Mouse (Mus musculus) lung, postnatal 0 days (tissue): Measurements from ENCODE around the gene Rpl11. TPM values are rescaled to one million over a fixed set of nuclear protein-coding genes. Genes with fewer than 3 reads are reported as not detected.
A peak's percentile ranks its signal among the peaks of the same experiment; 100 is the strongest.

Source experiments
- ATAC-seq: fragments of 200-750 bp; cut with Nextera tagmentation; 2 replicates; pipeline ENCODE4 v1.8.0; 2017; ENCODE audit warnings: moderate library complexity
- DNase-seq: peaks from one replicate; pipeline ENCODE4 v3.0.0-alpha.2; 2016; ENCODE audit warnings: low spot score
- H3K27ac ChIP-seq: fragments of 300-500 bp; sonication (generic); 2 replicates; pipeline ENCODE4 v1.5.1; 2014; ENCODE audit warnings: antibody characterized with exemption, mild to moderate bottlenecking, low read length, mixed read lengths
- H3K27me3 ChIP-seq: fragments of 300-500 bp; sonication (generic); replicated peaks from 2 replicates; pipeline ENCODE4 v1.6.1; 2014; ENCODE audit warnings: low read length, mixed read lengths; ENCODE audit not compliant: insufficient read depth
- H3K36me3 ChIP-seq: fragments of 300-500 bp; sonication (generic); 2 replicates; pipeline ENCODE4 v1.6.1; 2014; ENCODE audit warnings: low read length, mixed read lengths; ENCODE audit not compliant: insufficient read depth
- H3K4me1 ChIP-seq: fragments of 300-500 bp; sonication (generic); 2 replicates; pipeline ENCODE4 v1.6.1; 2014; ENCODE audit warnings: antibody characterized with exemption, low read depth, low read length, mixed read lengths; ENCODE audit not compliant: insufficient read depth
- H3K4me2 ChIP-seq: fragments of 300-500 bp; sonication (generic); replicated peaks from 2 replicates; pipeline ENCODE4 v1.6.1; 2014; ENCODE audit warnings: low read depth, mild to moderate bottlenecking, low read length, moderate library complexity, mixed read lengths
- H3K4me3 ChIP-seq: fragments of 300-500 bp; sonication (generic); 2 replicates; pipeline ENCODE4 v1.5.1; 2014; ENCODE audit warnings: low read depth, low read length
- H3K9ac ChIP-seq: fragments of 300-500 bp; sonication (generic); replicated peaks from 2 replicates; pipeline ENCODE4 v1.6.1; 2014; ENCODE audit warnings: low read depth, mild to moderate bottlenecking
- H3K9me3 ChIP-seq: fragments of 300-500 bp; sonication (generic); 2 replicates; pipeline ENCODE4 v1.6.1; 2016; ENCODE audit warnings: low read length, mixed read lengths
- CTCF ChIP-seq: IDR thresholded peaks from 2 replicates; pipeline ENCODE4 v1.5.1; 2016; ENCODE audit warnings: antibody characterized with exemption, mild to moderate bottlenecking
- EP300 ChIP-seq: IDR thresholded peaks from 2 replicates; pipeline ENCODE4 v1.6.1; 2016; ENCODE audit warnings: antibody characterized with exemption, mild to moderate bottlenecking, control low read depth
- WGBS: fragments of 180-500 bp; shearing (Covaris S2); extraction: QIAGEN DNeasy Blood & Tissue Kit; methylation state at CpG from one replicate; pipeline ENCODE4 v1.1.7; 2014; 5-methylcytosine and 5-hydroxymethylcytosine counted together
- polyA plus RNA-seq: library from polyadenylated mRNA; unstranded; fragments of >200 nt; fragmentation: Nextera tagmentation; extraction: Ambion mirVana; gene quantifications from 2 replicates; pipeline ENCODE4 v1.2.1, GENCODE M21; 2015

Gene Rpl11
- polyA plus RNA-seq, 1 experiment from 2014 or later = 355 TPM

GRCm38 (mm10) chr4:136033231-136033630 lies 20.0 kb downstream of the Rpl11 start:
- H3K4me3 ChIP-seq = no peak overlapping the region
- H3K36me3 ChIP-seq = no peaks in the 10 kb centered on the region
- WGBS = 50% methylated on average over 1 of the region's 1 CpGs
- H3K9me3 ChIP-seq = no peaks in the 10 kb centered on the region
- no peaks in the 10 kb centered on the region for H3K4me1 ChIP-seq
- H3K27me3 ChIP-seq = no peaks in the 10 kb centered on the region
- H3K27ac ChIP-seq = no peak overlapping the region
- no peak overlapping the region for H3K9ac ChIP-seq
- TF ChIP-seq EP300 = no peak
- DNase-seq (no peak), ATAC-seq (no peak)
- H3K4me2 ChIP-seq = no peak overlapping the region

DNA sequence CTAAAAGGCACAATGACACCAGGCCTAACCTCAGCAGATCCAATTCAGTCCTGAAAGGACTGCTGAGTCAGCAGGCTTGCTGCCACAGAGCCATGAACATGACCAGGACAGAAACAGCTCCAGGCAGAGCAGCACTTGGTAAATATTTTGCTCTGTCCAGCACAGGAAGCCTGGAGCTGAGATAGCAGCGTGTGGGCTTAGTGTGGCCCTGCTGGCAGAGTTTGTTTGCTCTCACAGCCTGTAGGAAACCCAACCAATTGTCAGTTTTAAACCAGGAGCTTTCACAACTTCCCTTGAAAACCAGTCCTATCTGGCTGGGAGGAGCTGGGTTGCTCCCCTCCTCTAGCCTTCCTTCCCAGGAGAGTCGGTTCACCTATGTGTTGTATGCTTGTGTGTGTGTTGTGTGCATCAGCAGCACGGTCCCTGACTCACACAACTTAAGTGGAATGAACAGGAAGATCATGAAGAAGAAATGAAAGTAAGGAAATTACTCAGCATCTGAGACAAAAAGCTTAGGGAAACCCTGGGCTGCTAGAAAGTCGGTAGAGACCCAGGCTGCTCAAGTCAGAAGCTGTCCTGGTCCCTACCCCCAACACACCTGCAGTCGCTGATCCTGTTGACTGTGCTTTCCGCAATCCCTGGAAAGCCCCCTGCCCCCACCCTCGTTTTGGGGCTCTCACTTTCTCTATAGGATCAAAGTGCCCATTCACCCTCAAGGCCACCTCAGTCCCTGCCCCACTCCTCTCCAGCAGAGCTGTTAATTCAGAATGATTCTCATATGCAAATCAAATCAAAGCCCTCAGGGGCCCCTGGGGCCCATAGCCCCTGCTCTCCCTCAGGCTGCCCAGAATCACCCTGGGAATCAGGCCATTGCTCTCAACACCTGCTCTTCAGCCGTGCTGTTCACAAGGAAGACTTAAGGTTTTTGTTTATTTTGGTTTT lies 22.0 kb downstream of the Rpl11 start:
- peak; percentile 58 for DNase-seq
- 0 out of 2 replicates have a peak overlapping the region, but pooled peaks have one; percentile 8 for H3K4me2 ChIP-seq
- H3K9ac ChIP-seq = 0 out of 2 replicates have a peak overlapping the region, but pooled peaks have one; percentile 0
- no peaks in the 10 kb centered on the region for H3K9me3 ChIP-seq
- TF ChIP-seq EP300 (no peak), CTCF (0 out of 2 replicates have a peak, but pooled peaks have one; percentile 5)
- H3K27me3 ChIP-seq = no peaks in the 10 kb centered on the region
- no peaks in the 10 kb centered on the region for H3K4me1 ChIP-seq
- ATAC-seq = peak; percentile 82
- H3K27ac ChIP-seq = peak overlapping the region; percentile 44; the same call in 1 of the 2 replicates
- 11% methylated on average over 8 of the region's 8 CpGs for WGBS
- H3K36me3 ChIP-seq = no peaks in the 10 kb centered on the region
- H3K4me3 ChIP-seq = no peak overlapping the region

GRCm38 (mm10) chr4:136028689-136029088 lies 24.5 kb downstream of the Rpl11 start:
- TF ChIP-seq CTCF (no peak), EP300 (no peak)
- Histone ChIP-seq H3K9ac (no peak overlapping the region), H3K4me1 (no peaks in the 10 kb centered on the region)

DNA sequence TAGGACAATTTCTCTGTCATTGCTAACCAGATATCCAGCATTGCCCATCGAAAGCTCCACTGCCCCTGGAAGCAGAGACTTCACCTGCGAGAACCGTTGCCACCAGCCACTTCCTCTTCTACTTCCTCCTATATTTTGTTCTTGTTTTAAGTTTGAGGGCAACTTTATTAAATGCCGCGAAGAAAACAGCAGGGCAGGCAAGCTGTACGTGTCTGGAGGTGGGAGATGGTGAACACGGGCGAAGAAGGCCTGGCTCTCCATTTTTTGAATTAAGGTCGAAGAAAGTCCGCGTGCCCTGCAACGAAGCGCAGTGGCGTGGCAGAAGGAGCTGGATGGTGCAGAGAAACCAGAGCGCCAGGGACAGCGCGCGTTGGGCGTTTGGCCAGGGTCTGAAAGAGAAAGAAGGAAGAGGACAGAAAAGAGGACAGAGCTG lies 25.1 kb downstream of the Rpl11 start:
- Histone ChIP-seq H3K36me3 (no peaks in the 10 kb centered on the region), H3K4me3 (no peak overlapping the region), H3K4me1 (no peaks in the 10 kb centered on the region), H3K27ac (no peak overlapping the region), H3K9me3 (no peaks in the 10 kb centered on the region), H3K27me3 (no peaks in the 10 kb centered on the region), H3K9ac (no peak overlapping the region), H3K4me2 (no peak overlapping the region)
- ATAC-seq (no peak), DNase-seq (no peak)
- TF ChIP-seq EP300 (no peak), CTCF (no peak)
- whole genome bisulfite sequencing = 80% methylated on average over 19 of the region's 19 CpGs

More at GRCm38 (mm10) chr4:136028689-136029088, 24.5 kb downstream of the Rpl11 start:
- 63% methylated on average over 5 of the region's 5 CpGs for WGBS
- Histone ChIP-seq H3K9me3 (no peaks in the 10 kb centered on the region), H3K36me3 (no peaks in the 10 kb centered on the region), H3K4me3 (no peak overlapping the region), H3K27me3 (no peaks in the 10 kb centered on the region), H3K4me2 (no peak overlapping the region), H3K27ac (no peak overlapping the region)
- ATAC-seq = no peak
- DNase-seq = no peak

DNA sequence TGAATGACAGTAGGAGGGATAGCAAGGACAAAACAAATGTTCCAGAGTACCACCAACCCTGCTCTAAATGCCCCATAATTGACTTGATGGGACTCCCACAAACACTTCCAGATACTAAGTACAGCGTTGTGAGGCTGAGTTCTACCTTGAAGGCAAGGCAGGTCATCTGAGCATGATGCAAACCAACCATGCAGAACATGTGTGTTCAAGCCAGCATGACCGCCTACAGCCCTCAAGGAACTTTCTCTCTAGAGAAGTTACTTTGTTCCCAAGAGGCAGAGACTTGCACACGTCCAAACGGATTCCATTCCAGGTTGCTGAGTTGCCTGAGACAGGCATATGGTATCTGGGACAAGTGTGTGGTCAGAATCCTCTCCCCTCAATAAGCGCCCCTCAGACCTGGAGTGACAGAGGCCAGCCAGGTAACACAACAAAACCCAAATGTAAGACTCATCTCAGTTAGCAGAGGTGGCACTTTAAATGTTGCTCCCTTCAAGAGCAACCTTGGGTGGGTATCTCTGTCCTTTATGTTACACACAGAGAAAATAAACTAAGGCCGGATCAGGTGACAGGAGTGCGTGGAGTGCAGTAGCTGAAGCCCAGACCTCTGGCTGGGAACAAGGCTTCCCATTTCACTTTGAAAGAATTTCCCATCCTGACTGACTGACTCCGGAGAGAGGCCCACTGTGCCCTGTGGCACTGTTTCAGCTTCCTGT lies 25.7 kb downstream of the Rpl11 start:
- DNase-seq = no peak
- no peaks in the 10 kb centered on the region for H3K36me3 ChIP-seq
- no peak for TF ChIP-seq CTCF
- TF ChIP-seq EP300 = no peak
- H3K4me3 ChIP-seq = no peak overlapping the region
- WGBS = 70% methylated on average over 8 of the region's 8 CpGs
- no peak overlapping the region for H3K9ac ChIP-seq
- no peak overlapping the region for H3K27ac ChIP-seq
- ATAC-seq = no peak
- no peak overlapping the region for H3K4me2 ChIP-seq
- H3K9me3 ChIP-seq = no peaks in the 10 kb centered on the region
- no peaks in the 10 kb centered on the region for H3K27me3 ChIP-seq
- no peaks in the 10 kb centered on the region for H3K4me1 ChIP-seq

DNA sequence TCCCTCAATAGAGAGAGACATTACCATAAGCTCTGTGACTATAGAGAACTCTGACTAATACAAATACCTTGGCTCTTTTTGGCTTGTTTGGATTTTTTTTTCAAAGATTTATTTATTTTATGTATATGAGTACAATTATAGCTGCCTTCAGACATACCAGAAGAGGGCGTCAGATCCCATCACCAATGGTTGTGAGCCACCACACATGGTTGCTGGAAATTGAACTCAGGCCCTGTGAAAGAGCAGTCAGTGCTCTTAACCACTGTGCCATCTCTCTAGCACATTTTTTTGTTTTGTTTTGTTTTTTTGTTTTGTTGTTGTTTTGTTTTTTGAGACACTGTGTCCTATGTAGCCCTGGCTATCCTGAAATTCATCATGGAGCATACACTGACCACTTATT lies 27.9 kb downstream of the Rpl11 start:
- Histone ChIP-seq H3K9me3 (no peaks in the 10 kb centered on the region), H3K27me3 (no peaks in the 10 kb centered on the region), H3K36me3 (no peaks in the 10 kb centered on the region), H3K4me2 (no peak overlapping the region), H3K27ac (no peak overlapping the region), H3K4me3 (no peak overlapping the region), H3K9ac (no peak overlapping the region), H3K4me1 (0 out of 2 replicates have a peak, but pooled peaks cover 4% of the 10 kb centered on the region)
- DNase-seq (no peak), ATAC-seq (no peak)
- TF ChIP-seq EP300 (no peak), CTCF (no peak)
- 75% methylated on average over 1 of the region's 1 CpGs for WGBS
